In the genomic region with DNA sequence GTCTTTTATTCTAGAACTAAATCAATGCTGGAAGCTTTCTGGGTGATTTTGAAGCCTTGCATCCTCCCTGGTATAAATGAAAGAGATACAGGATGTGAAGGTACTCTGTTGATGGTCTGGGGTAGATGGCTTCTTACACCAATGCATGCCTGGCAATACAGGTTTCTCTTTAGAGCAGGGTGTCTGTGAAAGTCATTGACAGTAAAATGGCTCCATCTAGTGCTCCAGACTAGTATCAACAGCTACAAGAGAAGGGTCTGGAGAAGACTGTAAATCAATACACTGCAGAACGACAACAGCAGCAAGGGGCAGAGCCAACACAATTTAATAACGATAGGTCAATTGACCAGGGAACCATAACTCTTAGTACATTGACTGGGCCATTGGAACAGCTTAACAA, we compare ENCODE assay signal across 9 mouse cellular contexts.
A peak's percentile ranks its signal among the peaks of the same experiment; 100 is the strongest.
DNase-seq lines count a peak whose midpoint lies in the region; ATAC-seq and TF ChIP-seq lines count a peak whose summit lies in the region.
"Had no signal": no experiment of that assay in that cellular context is flagged by ENCODE, and none has a peak within 500 bp of the region (broad histone marks: within the 10 kb centered on the region; RNA-seq: fewer than 3 reads in every experiment).

No protein-coding gene starts in this region.

- H3K36me3 ChIP-seq in kidney, embryonic 15.5 days: no peaks in the 10 kb centered on the region
- H3K36me3 ChIP-seq in forebrain, postnatal 0 days (ENCODE audit: insufficient read depth): no peaks in the 10 kb centered on the region
- H3K36me3 ChIP-seq: limb, embryonic 12.5 days had no signal

- TF ChIP-seq CTCF in forebrain, postnatal 0 days (IDR thresholded peaks at IDR 0.05; ENCODE audit: low read depth): peak; percentile 88

- H3K27me3 ChIP-seq in kidney, embryonic 15.5 days: peaks cover 7% of the 10 kb centered on the region
- no peaks in the 10 kb centered on the region for H3K27me3 ChIP-seq in forebrain, postnatal 0 days (ENCODE audit: insufficient read depth, low read length)
- H3K27me3 ChIP-seq: limb, embryonic 12.5 days had no signal

- H3K4me3 ChIP-seq in kidney, embryonic 15.5 days (replicated peaks): no peak overlapping the region
- no peak overlapping the region for H3K4me3 ChIP-seq in forebrain, postnatal 0 days (ENCODE audit: low read depth, low read length)
- H3K4me3 ChIP-seq: limb, embryonic 12.5 days had no signal

- no peak overlapping the region for H3K27ac ChIP-seq in kidney, embryonic 15.5 days
- no peak overlapping the region for H3K27ac ChIP-seq in forebrain, postnatal 0 days (ENCODE audit: low read depth, low read length)
- H3K27ac ChIP-seq: limb, embryonic 12.5 days had no signal

- 25% methylated on average over 2 of the region's 2 CpGs for WGBS in kidney, embryonic 15.5 days
- 48% methylated on average over 2 of the region's 2 CpGs for WGBS in forebrain, postnatal 0 days

- no peak overlapping the region for H3K9ac ChIP-seq in kidney, embryonic 15.5 days
- no peak overlapping the region for H3K9ac ChIP-seq in forebrain, postnatal 0 days
- H3K9ac ChIP-seq: limb, embryonic 12.5 days had no signal

- H3K4me2 ChIP-seq in kidney, embryonic 15.5 days: no peak overlapping the region
- no peak overlapping the region for H3K4me2 ChIP-seq in forebrain, postnatal 0 days (ENCODE audit: low read depth)
- H3K4me2 ChIP-seq: limb, embryonic 12.5 days had no signal

- ATAC-seq in kidney, embryonic 15.5 days (replicated peaks; ENCODE audit: low FRiP score): no peak
- ATAC-seq in forebrain, postnatal 0 days: peak; percentile 80

- no peaks in the 10 kb centered on the region for H3K4me1 ChIP-seq in kidney, embryonic 15.5 days
- H3K4me1 ChIP-seq in forebrain, postnatal 0 days (ENCODE audit: insufficient read depth): no peaks in the 10 kb centered on the region
- H3K4me1 ChIP-seq: limb, embryonic 12.5 days had no signal

- DNase-seq in kidney, adult 8-10 months: peak; percentile 6 to 30
- peak; percentile 65 for DNase-seq in CD4-positive helper T cell, adult 2 months (ENCODE audit: low read depth, low spot score)
- DNase-seq in MN1 (ENCODE audit: low spot score): peak; percentile 70
- DNase-seq in forebrain, postnatal 0 days: peak; percentile 83
- DNase-seq in lung, postnatal 36 days: peak; percentile 51
- DNase-seq in urinary bladder, postnatal 10 days (ENCODE audit: low spot score): no peak
- DNase-seq in right cerebral cortex, postnatal 25 days: no peak

- no peaks in the 10 kb centered on the region for H3K9me3 ChIP-seq in kidney, embryonic 15.5 days (replicated peaks)
- H3K9me3 ChIP-seq in forebrain, postnatal 0 days (ENCODE audit: low read length): no peaks in the 10 kb centered on the region

Comparison
In these comparisons a context has a peak if more than half of its experiments do, and no peak if none do; other contexts are left out.
1. DNase-seq: peak in kidney, adult 8-10 months (2 of 2), CD4-positive helper T cell, adult 2 months (single experiment), MN1 (single experiment), forebrain, postnatal 0 days (single experiment) and lung, postnatal 36 days (single experiment); none in urinary bladder, postnatal 10 days (single experiment) and right cerebral cortex, postnatal 25 days (single experiment).